Mouse (Mus musculus) megakaryocyte, embryonic 14.5 days (primary cell): ENCODE measurements around the gene 4931422A03Rik.

Experiments
- FLI1 ChIP-seq: IDR thresholded peaks from 2 replicates; pipeline ENCODE4 v1.6.1; 2012; ENCODE audit warnings: low read length, inconsistent platforms, mixed read lengths
- GATA1 ChIP-seq: IDR thresholded peaks from 3 replicates; pipeline ENCODE4 v1.6.1; 2012; ENCODE audit warnings: mixed read lengths, low read length, inconsistent platforms, borderline replicate concordance

DNA sequence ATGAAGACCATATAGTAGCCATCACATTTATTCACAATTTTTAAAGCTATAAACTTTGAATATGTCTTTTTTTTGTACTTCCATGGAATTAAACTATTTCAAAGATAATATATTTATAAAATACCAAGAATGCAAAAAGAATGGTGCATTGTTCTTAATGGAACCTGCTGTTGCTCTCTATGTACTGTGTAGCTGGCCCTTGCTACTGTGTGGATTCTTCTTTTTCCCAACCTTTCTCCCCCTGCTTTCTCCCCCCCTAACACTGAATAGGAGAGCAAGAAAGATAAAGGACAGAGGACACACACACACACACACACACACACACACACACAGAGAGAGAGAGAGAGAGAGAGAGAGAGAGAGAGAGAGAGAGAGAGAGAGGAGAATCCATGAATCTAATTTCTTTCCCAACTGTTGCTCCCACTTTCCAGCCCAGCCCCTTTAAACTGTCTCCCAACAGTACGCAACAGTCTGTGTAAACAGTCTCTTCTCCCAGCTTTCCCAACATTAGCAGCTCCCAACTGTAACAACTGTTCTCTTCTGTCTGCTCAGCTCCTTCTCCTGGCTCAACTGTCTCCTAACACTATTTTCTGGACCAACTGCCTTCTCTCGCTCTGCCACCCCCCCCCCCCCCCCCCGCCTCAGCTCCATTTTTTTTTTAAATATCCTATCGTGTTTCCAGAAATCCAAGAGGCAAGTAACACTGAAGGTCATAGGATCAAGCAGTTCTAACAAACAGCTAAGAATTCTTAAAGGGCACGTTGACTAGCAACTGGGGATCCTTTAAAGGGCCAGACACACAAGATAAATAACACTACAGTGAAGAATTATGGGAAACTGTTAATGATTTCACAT is 15.7 kb upstream of the 4931422A03Rik start:
- TF ChIP-seq GATA1 (no peak), FLI1 (no peak)
